Mouse (Mus musculus): ENCODE measurements around the gene Snx4. TPM values are rescaled to one million over a fixed set of nuclear protein-coding genes. Genes with fewer than 3 reads are reported as not detected.

Snx4 gene
- polyA plus RNA-seq, 1 experiment from 2014 or later, result 82.7 TPM

- no peaks in the 10 kb centered on the region for H3K36me3 ChIP-seq
Measured at GRCm38 (mm10) chr16:33344379-33344778, 93.1 kb downstream of the Snx4 start.

GRCm38 (mm10) chr16:33344875-33345274, 93.6 kb downstream of the Snx4 start:
- Histone ChIP-seq H3K4me2 (peak overlapping the region; percentile 33; the same call in 1 of the 2 replicates), H3K4me3 (no peak overlapping the region), H3K27ac (no peak overlapping the region)

More at GRCm38 (mm10) chr16:33344379-33344778, 93.1 kb downstream of the Snx4 start:
- peaks cover 19% of the 10 kb centered on the region for H3K4me1 ChIP-seq
- H3K9me3 ChIP-seq, result no peaks in the 10 kb centered on the region
- WGBS, result 41% methylated on average over 9 of the region's 9 CpGs
- no peak overlapping the region for H3K4me3 ChIP-seq
- 0 out of 2 replicates have a peak overlapping the region, but pooled peaks have one; percentile 17 for H3K9ac ChIP-seq
- no peak for ATAC-seq (ENCODE audit: insufficient number of reproducible peaks, insufficient read depth, low FRiP score, low TSS enrichment, low read depth)
- H3K27me3 ChIP-seq, result no peaks in the 10 kb centered on the region
- peak overlapping the region; percentile 33 for H3K4me2 ChIP-seq
- no peak overlapping the region for H3K27ac ChIP-seq

DNA sequence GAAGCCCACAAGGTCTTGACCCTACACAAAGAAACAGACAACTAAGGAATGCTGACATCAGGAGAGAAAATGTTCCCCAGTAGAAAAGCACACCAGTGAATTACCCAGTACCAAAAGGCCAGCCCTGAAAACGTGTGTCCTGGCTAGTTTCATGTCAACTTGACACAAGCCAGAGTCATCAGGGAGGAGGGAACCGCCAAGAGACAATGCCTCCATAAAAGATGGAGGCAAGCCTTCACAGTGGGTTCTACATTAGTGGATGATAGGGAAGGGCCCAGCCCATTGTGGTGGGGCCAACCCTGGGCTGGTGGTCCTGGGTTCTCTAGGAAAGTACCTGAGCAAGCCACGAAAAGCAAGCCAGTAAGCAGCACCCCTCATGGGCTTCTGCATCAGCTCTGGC, 95.1 kb downstream of the Snx4 start:
- Histone ChIP-seq H3K36me3 (no peaks in the 10 kb centered on the region), H3K9me3 (no peaks in the 10 kb centered on the region), H3K4me3 (no peak overlapping the region), H3K4me1 (peaks cover 19% of the 10 kb centered on the region), H3K9ac (no peak overlapping the region), H3K4me2 (no peak overlapping the region), H3K27ac (no peak overlapping the region), H3K27me3 (no peaks in the 10 kb centered on the region)
- WGBS, result 58% methylated on average over 3 of the region's 3 CpGs
- ATAC-seq (ENCODE audit: insufficient number of reproducible peaks, insufficient read depth, low FRiP score, low TSS enrichment, low read depth), result no peak

More at GRCm38 (mm10) chr16:33344875-33345274, 93.6 kb downstream of the Snx4 start:
- peaks cover 19% of the 10 kb centered on the region for H3K4me1 ChIP-seq
- WGBS, result 75% methylated on average over 4 of the region's 4 CpGs
- no peaks in the 10 kb centered on the region for H3K36me3 ChIP-seq
- no peaks in the 10 kb centered on the region for H3K27me3 ChIP-seq
- H3K9ac ChIP-seq, result no peak overlapping the region
- H3K9me3 ChIP-seq, result no peaks in the 10 kb centered on the region
- no peak for ATAC-seq (ENCODE audit: insufficient number of reproducible peaks, insufficient read depth, low FRiP score, low TSS enrichment, low read depth)

DNA sequence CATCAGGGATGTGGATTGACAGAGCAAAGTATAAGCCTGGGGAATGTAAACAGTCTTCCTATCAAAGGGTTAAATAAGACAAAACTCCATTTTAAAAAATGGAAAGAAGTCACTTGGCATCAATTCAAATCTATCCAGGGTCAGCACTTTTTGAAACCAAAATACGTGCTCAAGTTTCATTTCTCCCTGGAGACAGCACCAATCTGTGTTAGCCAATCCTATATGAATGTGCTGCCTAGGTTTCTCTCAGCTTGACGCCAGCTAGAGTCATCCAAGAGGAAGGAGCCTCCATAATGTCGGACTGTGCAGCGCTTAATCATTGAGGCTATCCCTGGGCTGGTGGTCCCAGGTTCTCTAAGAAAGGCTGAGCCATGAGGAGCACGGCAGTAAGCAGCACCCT, 95.9 kb downstream of the Snx4 start:
- WGBS, result 51% methylated on average over 5 of the region's 5 CpGs
- Histone ChIP-seq H3K36me3 (no peaks in the 10 kb centered on the region), H3K4me1 (peaks cover 19% of the 10 kb centered on the region), H3K27ac (no peak overlapping the region; the same call in 1 of the 2 replicates), H3K9me3 (no peaks in the 10 kb centered on the region), H3K9ac (no peak overlapping the region), H3K4me3 (no peak overlapping the region), H3K4me2 (no peak overlapping the region), H3K27me3 (no peaks in the 10 kb centered on the region)
- no peak for ATAC-seq (ENCODE audit: insufficient number of reproducible peaks, insufficient read depth, low FRiP score, low TSS enrichment, low read depth)

Other genes with a start within 250 kb of the Snx4 start
- gene Iqcg, start 195.2 kb upstream of the Snx4 start, polyA plus RNA-seq (2015; fragmentation: Nextera tagmentation; extraction: Ambion mirVana), result 2.1 and 4.0 TPM in 2 replicates
- gene Rpl35a, start 195.0 kb upstream of the Snx4 start, polyA plus RNA-seq (2015; fragmentation: Nextera tagmentation; extraction: Ambion mirVana), result 1,031 and 1,064 TPM in 2 replicates
- gene Lmln, start 188.9 kb upstream of the Snx4 start, polyA plus RNA-seq (2015; fragmentation: Nextera tagmentation; extraction: Ambion mirVana), result 1.4 and 3.9 TPM in 2 replicates
- 17.2 and 17.8 TPM in 2 replicates for gene Osbpl11, start 66.4 kb upstream of the Snx4 start, polyA plus RNA-seq (2015; fragmentation: Nextera tagmentation; extraction: Ambion mirVana)
- gene Zfp148, start 129.4 kb downstream of the Snx4 start, polyA plus RNA-seq (2015; fragmentation: Nextera tagmentation; extraction: Ambion mirVana), result 62.3 and 66.7 TPM in 2 replicates